Mouse (Mus musculus) lung, embryonic 14.5 days (tissue): Measurements from ENCODE around the gene Zfp319. TPM values are rescaled to one million over a fixed set of nuclear protein-coding genes. Genes with fewer than 3 reads are reported as not detected.
A peak's percentile ranks its signal among the peaks of the same experiment; 100 is the strongest.

Experiments used
- ATAC-seq: fragments of 200-750 bp; cut with Nextera tagmentation; 2 replicates; pipeline ENCODE4 v1.8.0; 2017; ENCODE audit warnings: mild to moderate bottlenecking, moderate TSS enrichment, moderate library complexity; ENCODE audit not compliant: insufficient read depth
- DNase-seq: peaks from one replicate; pipeline ENCODE4 v3.0.0-alpha.2; 2015
- H3K27ac ChIP-seq: fragments of 300-500 bp; sonication (generic); 2 replicates; pipeline ENCODE4 v1.5.1; 2014; ENCODE audit warnings: low read depth, mild to moderate bottlenecking, moderate library complexity
- H3K27me3 ChIP-seq: fragments of 300-500 bp; sonication (generic); 2 replicates; pipeline ENCODE4 v1.6.1; 2014; ENCODE audit warnings: low read length, control low read depth; ENCODE audit not compliant: insufficient read depth
- H3K36me3 ChIP-seq: fragments of 300-500 bp; sonication (generic); 2 replicates; pipeline ENCODE4 v1.6.1; 2014; ENCODE audit warnings: control low read depth; ENCODE audit not compliant: insufficient read depth
- H3K4me1 ChIP-seq: fragments of 300-500 bp; sonication (generic); 2 replicates; pipeline ENCODE4 v1.6.1; 2014; ENCODE audit warnings: antibody characterized with exemption, control low read depth; ENCODE audit not compliant: insufficient read depth
- H3K4me2 ChIP-seq: fragments of 300-500 bp; sonication (generic); 2 replicates; pipeline ENCODE4 v1.6.1; 2014; ENCODE audit warnings: mild to moderate bottlenecking
- H3K4me3 ChIP-seq: fragments of 300-500 bp; sonication (generic); 2 replicates; pipeline ENCODE4 v1.5.1; 2014; ENCODE audit warnings: low read depth, low read length
- H3K9ac ChIP-seq: fragments of 300-500 bp; sonication (generic); 2 replicates; pipeline ENCODE4 v1.6.1; 2014
- H3K9me3 ChIP-seq: fragments of 300-500 bp; sonication (generic); 2 replicates; pipeline ENCODE4 v1.6.1; 2016; ENCODE audit warnings: low read depth, low read length, control low read depth
- CTCF ChIP-seq: IDR thresholded peaks from 2 replicates; pipeline ENCODE4 v1.5.1; 2016; ENCODE audit warnings: antibody characterized with exemption, low read depth
- WGBS: fragments of 180-500 bp; shearing (Covaris S2); extraction: QIAGEN DNeasy Blood & Tissue Kit; methylation state at CpG from one replicate; pipeline ENCODE4 v1.1.7; 2014; 5-methylcytosine and 5-hydroxymethylcytosine counted together
- polyA plus RNA-seq: library from polyadenylated mRNA; unstranded; fragments of >200 nt; fragmentation: Nextera tagmentation; extraction: Ambion mirVana; gene quantifications from 2 replicates; pipeline ENCODE4 v1.2.1, GENCODE M21; 2014

Gene Zfp319
- polyA plus RNA-seq, 1 experiment from 2014 or later = 10.9 TPM

- Histone ChIP-seq H3K27me3 (no peaks in the 10 kb centered on the region), H3K27ac (no peak overlapping the region), H3K9me3 (no peaks in the 10 kb centered on the region), H3K36me3 (peaks cover 25% of the 10 kb centered on the region), H3K4me1 (no peaks in the 10 kb centered on the region), H3K4me3 (no peak overlapping the region), H3K9ac (no peak overlapping the region), H3K4me2 (no peak overlapping the region)
- no peak for ATAC-seq
- no peak for TF ChIP-seq CTCF
- DNase-seq = no peak
These were observed 4.6 kb upstream of the Zfp319 start for GRCm38 (mm10) chr8:95336363-95336762.

GRCm38 (mm10) chr8:95335706-95336105 is 4.0 kb upstream of the Zfp319 start:
- ATAC-seq = no peak
- H3K27ac ChIP-seq = no peak overlapping the region
- H3K27me3 ChIP-seq = no peaks in the 10 kb centered on the region
- peaks cover 19% of the 10 kb centered on the region for H3K36me3 ChIP-seq
- H3K9ac ChIP-seq = no peak overlapping the region
- no peak overlapping the region for H3K4me3 ChIP-seq
- no peak for TF ChIP-seq CTCF
- no peak for DNase-seq
- no peak overlapping the region for H3K4me2 ChIP-seq
- WGBS = 87% methylated on average over 1 of the region's 1 CpGs
- H3K9me3 ChIP-seq = no peaks in the 10 kb centered on the region
- peaks cover 1% of the 10 kb centered on the region for H3K4me1 ChIP-seq

GRCm38 (mm10) chr8:95332437-95333199 is 868 bp upstream of the Zfp319 start:
- Histone ChIP-seq H3K9me3 (no peaks in the 10 kb centered on the region), H3K4me2 (peak overlapping the region; percentile 87), H3K4me3 (peak overlapping the region; percentile 84), H3K4me1 (peaks cover 10% of the 10 kb centered on the region), H3K36me3 (peaks cover 21% of the 10 kb centered on the region), H3K9ac (peak overlapping the region; percentile 87), H3K27me3 (no peaks in the 10 kb centered on the region), H3K27ac (peak overlapping the region; percentile 98)
- peak; percentile 27 for DNase-seq
- TF ChIP-seq CTCF = no peak
- ATAC-seq = peak; percentile 22
- WGBS = 17% methylated on average over 21 of the region's 21 CpGs

- peak; percentile 81 for DNase-seq
- H3K4me2 ChIP-seq = peak overlapping the region; percentile 87
These were observed 512 bp downstream of the Zfp319 start for GRCm38 (mm10) chr8:95331156-95331719.

GRCm38 (mm10) chr8:95330367-95330766 is 1.4 kb downstream of the Zfp319 start:
- ATAC-seq (no peak), DNase-seq (no peak)
- peak overlapping the region; percentile 87 for H3K4me2 ChIP-seq
- H3K9me3 ChIP-seq = no peaks in the 10 kb centered on the region
- H3K4me1 ChIP-seq = peaks cover 10% of the 10 kb centered on the region
- 72% methylated on average over 1 of the region's 1 CpGs for WGBS
- H3K9ac ChIP-seq = peak overlapping the region; percentile 87
- H3K36me3 ChIP-seq = peaks cover 44% of the 10 kb centered on the region
- peak overlapping the region; percentile 84 for H3K4me3 ChIP-seq
- TF ChIP-seq CTCF = no peak
- no peak overlapping the region for H3K27ac ChIP-seq
- no peaks in the 10 kb centered on the region for H3K27me3 ChIP-seq

More at GRCm38 (mm10) chr8:95331156-95331719, 512 bp downstream of the Zfp319 start:
- Histone ChIP-seq H3K27me3 (no peaks in the 10 kb centered on the region), H3K4me3 (peak overlapping the region; percentile 84), H3K36me3 (peaks cover 35% of the 10 kb centered on the region), H3K4me1 (peaks cover 10% of the 10 kb centered on the region), H3K27ac (peak overlapping the region; percentile 98), H3K9me3 (no peaks in the 10 kb centered on the region), H3K9ac (peak overlapping the region; percentile 87)
- TF ChIP-seq CTCF = no peak
- peak; percentile 43 for ATAC-seq
- WGBS = under 1% methylated on average over 38 of the region's 38 CpGs

GRCm38 (mm10) chr8:95327866-95328465 is 3.8 kb downstream of the Zfp319 start:
- no peak overlapping the region for H3K4me2 ChIP-seq
- peaks cover 62% of the 10 kb centered on the region for H3K36me3 ChIP-seq
- TF ChIP-seq CTCF = no peak
- no peak overlapping the region for H3K9ac ChIP-seq
- WGBS = 84% methylated on average over 46 of the region's 46 CpGs
- H3K27me3 ChIP-seq = no peaks in the 10 kb centered on the region
- H3K9me3 ChIP-seq = no peaks in the 10 kb centered on the region
- DNase-seq (no peak), ATAC-seq (no peak)
- H3K27ac ChIP-seq = no peak overlapping the region
- H3K4me3 ChIP-seq = no peak overlapping the region
- H3K4me1 ChIP-seq = peaks cover 10% of the 10 kb centered on the region

GRCm38 (mm10) chr8:95326822-95327221 is 4.9 kb downstream of the Zfp319 start:
- no peak for DNase-seq

More at GRCm38 (mm10) chr8:95326822-95327221, 4.9 kb downstream of the Zfp319 start:
- Histone ChIP-seq H3K4me1 (peaks cover 10% of the 10 kb centered on the region), H3K27me3 (no peaks in the 10 kb centered on the region), H3K9me3 (no peaks in the 10 kb centered on the region), H3K27ac (no peak overlapping the region), H3K9ac (no peak overlapping the region), H3K4me3 (no peak overlapping the region), H3K36me3 (peaks cover 62% of the 10 kb centered on the region), H3K4me2 (no peak overlapping the region)
- TF ChIP-seq CTCF = no peak
- ATAC-seq = no peak
- 72% methylated on average over 5 of the region's 5 CpGs for WGBS
